Mouse (Mus musculus) hindbrain, embryonic 15.5 days (tissue): ENCODE results near the gene Tmem128. TPM values are rescaled to one million over a fixed set of nuclear protein-coding genes. Genes with fewer than 3 reads are reported as not detected.

Experiments used
- ATAC-seq: fragments of 200-750 bp; cut with Nextera tagmentation; 2 replicates; pipeline ENCODE4 v1.8.0; 2017; ENCODE audit warnings: low read depth, moderate number of reproducible peaks, moderate TSS enrichment; ENCODE audit not compliant: low FRiP score
- H3K27ac ChIP-seq: fragments of 300-500 bp; sonication (generic); replicated peaks from 2 replicates; pipeline ENCODE4 v1.5.1; 2015; ENCODE audit warnings: mild to moderate bottlenecking, inconsistent platforms
- H3K27me3 ChIP-seq: fragments of 300-500 bp; sonication (generic); 2 replicates; pipeline ENCODE4 v1.6.1; 2015; ENCODE audit warnings: control low read depth, inconsistent platforms
- H3K36me3 ChIP-seq: fragments of 300-500 bp; sonication (generic); 2 replicates; pipeline ENCODE4 v1.6.1; 2015; ENCODE audit warnings: control low read depth, inconsistent platforms
- H3K4me1 ChIP-seq: fragments of 300-500 bp; sonication (generic); replicated peaks from 2 replicates; pipeline ENCODE4 v1.6.1; 2015; ENCODE audit warnings: control low read depth, inconsistent platforms
- H3K4me2 ChIP-seq: fragments of 300-500 bp; sonication (generic); 2 replicates; pipeline ENCODE4 v1.6.1; 2015; ENCODE audit warnings: moderate library complexity, mild to moderate bottlenecking, inconsistent platforms
- H3K4me3 ChIP-seq: fragments of 300-500 bp; sonication (generic); 2 replicates; pipeline ENCODE4 v1.5.1; 2015; ENCODE audit warnings: mild to moderate bottlenecking, inconsistent platforms
- H3K9ac ChIP-seq: fragments of 300-500 bp; sonication (generic); 2 replicates; pipeline ENCODE4 v1.6.1; 2015; ENCODE audit warnings: inconsistent platforms
- H3K9me3 ChIP-seq: fragments of 300-500 bp; sonication (generic); 2 replicates; pipeline ENCODE4 v1.6.1; 2016; ENCODE audit warnings: control low read depth, inconsistent platforms
- WGBS: fragments of 180-500 bp; shearing (Covaris S2); methylation state at CpG from one replicate; pipeline ENCODE4 v1.1.7; 2015; 5-methylcytosine and 5-hydroxymethylcytosine counted together
- polyA plus RNA-seq: library from polyadenylated mRNA; unstranded; fragments of >200 nt; fragmentation: Nextera tagmentation; extraction: Ambion mirVana; gene quantifications from 2 replicates; pipeline ENCODE4 v1.2.1, GENCODE M21; 2015

Gene Tmem128
- polyA plus RNA-seq, 1 experiment from 2014 or later = 84.6 TPM

GRCm38 (mm10) chr5:38285724-38286123 lies 25.7 kb downstream of the Tmem128 start:
- no peaks in the 10 kb centered on the region for H3K27me3 ChIP-seq
- no peak for ATAC-seq
- no peak overlapping the region for H3K4me2 ChIP-seq
- no peak overlapping the region for H3K4me3 ChIP-seq
- 71% methylated on average over 9 of the region's 9 CpGs for WGBS
- no peaks in the 10 kb centered on the region for H3K36me3 ChIP-seq
- H3K27ac ChIP-seq = no peak overlapping the region
- H3K9ac ChIP-seq = no peak overlapping the region
- H3K4me1 ChIP-seq = no peaks in the 10 kb centered on the region
- no peaks in the 10 kb centered on the region for H3K9me3 ChIP-seq

DNA sequence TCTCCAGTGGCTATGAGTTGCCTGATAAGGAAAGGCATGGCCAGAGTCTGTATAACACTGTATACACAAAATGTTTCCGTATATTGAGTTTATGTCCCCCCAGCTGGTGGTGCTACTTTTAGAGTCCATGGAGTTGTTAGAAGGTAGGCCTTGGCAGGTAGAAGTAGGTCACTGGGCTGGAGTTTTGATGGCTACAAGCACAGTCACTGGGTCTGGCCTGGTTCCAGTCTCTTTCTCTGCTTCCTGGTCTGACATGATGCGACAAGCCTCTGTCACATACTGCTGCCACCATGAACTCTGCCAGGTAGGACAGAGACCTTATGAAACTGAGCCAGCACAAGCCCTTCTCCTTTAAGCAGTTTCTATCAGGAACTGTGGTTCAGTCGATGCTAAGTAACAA lies 28.5 kb downstream of the Tmem128 start:
- no peak for ATAC-seq
- no peaks in the 10 kb centered on the region for H3K9me3 ChIP-seq
- H3K4me1 ChIP-seq = no peaks in the 10 kb centered on the region
- H3K9ac ChIP-seq = no peak overlapping the region
- no peak overlapping the region for H3K4me3 ChIP-seq
- H3K27ac ChIP-seq = no peak overlapping the region
- WGBS = 92% methylated on average over 3 of the region's 3 CpGs
- H3K27me3 ChIP-seq = no peaks in the 10 kb centered on the region
- no peaks in the 10 kb centered on the region for H3K36me3 ChIP-seq
- no peak overlapping the region for H3K4me2 ChIP-seq

- H3K36me3 ChIP-seq = no peaks in the 10 kb centered on the region
- H3K27me3 ChIP-seq = no peaks in the 10 kb centered on the region
- H3K4me2 ChIP-seq = no peak overlapping the region
- WGBS = 89% methylated on average over 12 of the region's 12 CpGs
- ATAC-seq = no peak
- H3K4me3 ChIP-seq = no peak overlapping the region
- no peaks in the 10 kb centered on the region for H3K4me1 ChIP-seq
- no peak overlapping the region for H3K27ac ChIP-seq
- H3K9ac ChIP-seq = no peak overlapping the region
- H3K9me3 ChIP-seq = no peaks in the 10 kb centered on the region
These were observed 41.9 kb downstream of the Tmem128 start for GRCm38 (mm10) chr5:38301761-38302411.

DNA sequence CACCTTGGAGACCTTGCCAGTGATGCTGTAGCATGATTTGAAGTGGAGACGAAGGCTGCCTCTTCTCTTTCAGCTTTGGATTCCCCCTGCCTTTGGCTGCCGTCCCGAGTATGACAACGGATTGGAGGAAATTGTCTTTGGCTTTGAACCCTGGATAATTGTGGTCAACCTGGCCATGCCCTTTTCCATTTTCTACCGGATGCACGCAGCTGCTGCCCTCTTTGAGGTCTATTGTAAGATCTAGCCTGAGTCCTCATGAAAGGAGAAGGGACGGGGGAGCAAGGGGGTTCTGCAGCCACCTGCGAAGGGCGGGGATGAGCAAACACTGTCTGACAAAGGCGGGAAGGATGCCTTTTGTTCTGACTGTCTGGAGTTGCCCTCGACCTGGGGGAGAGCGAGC lies 42.7 kb downstream of the Tmem128 start:
- ATAC-seq = no peak
- no peak overlapping the region for H3K9ac ChIP-seq

DNA sequence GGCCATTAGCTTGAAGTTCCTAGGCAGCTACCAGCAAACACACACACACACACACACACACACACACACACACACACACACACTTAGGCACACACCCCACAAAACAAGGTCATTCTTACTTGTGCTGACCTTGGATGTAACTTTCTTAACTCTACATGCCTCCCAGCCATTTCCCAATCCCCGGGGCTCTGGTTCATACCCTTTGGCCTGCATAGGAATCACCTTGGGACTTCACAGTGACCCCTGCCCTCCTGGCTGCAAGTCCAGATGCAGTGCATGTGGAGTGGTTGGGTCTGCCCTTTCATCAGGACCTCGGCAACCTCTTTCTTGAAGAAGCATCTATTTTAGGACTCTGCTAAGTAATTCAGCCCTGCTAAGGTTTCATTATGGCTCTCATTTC lies 45.3 kb downstream of the Tmem128 start:
- H3K4me2 ChIP-seq = no peak overlapping the region
- H3K36me3 ChIP-seq = no peaks in the 10 kb centered on the region
- ATAC-seq = no peak
- WGBS = 91% methylated on average over 2 of the region's 2 CpGs
- H3K9ac ChIP-seq = no peak overlapping the region
- H3K27ac ChIP-seq = no peak overlapping the region
- H3K9me3 ChIP-seq = no peaks in the 10 kb centered on the region
- no peak overlapping the region for H3K4me3 ChIP-seq
- no peaks in the 10 kb centered on the region for H3K27me3 ChIP-seq
- no peaks in the 10 kb centered on the region for H3K4me1 ChIP-seq

More for the DNA sequence above, 42.7 kb downstream of the Tmem128 start:
- H3K4me2 ChIP-seq = no peak overlapping the region
- H3K4me3 ChIP-seq = no peak overlapping the region
- no peak overlapping the region for H3K27ac ChIP-seq
- H3K4me1 ChIP-seq = no peaks in the 10 kb centered on the region
- WGBS = 14% methylated on average over 12 of the region's 12 CpGs
- H3K27me3 ChIP-seq = no peaks in the 10 kb centered on the region
- H3K36me3 ChIP-seq = no peaks in the 10 kb centered on the region
- no peaks in the 10 kb centered on the region for H3K9me3 ChIP-seq

DNA sequence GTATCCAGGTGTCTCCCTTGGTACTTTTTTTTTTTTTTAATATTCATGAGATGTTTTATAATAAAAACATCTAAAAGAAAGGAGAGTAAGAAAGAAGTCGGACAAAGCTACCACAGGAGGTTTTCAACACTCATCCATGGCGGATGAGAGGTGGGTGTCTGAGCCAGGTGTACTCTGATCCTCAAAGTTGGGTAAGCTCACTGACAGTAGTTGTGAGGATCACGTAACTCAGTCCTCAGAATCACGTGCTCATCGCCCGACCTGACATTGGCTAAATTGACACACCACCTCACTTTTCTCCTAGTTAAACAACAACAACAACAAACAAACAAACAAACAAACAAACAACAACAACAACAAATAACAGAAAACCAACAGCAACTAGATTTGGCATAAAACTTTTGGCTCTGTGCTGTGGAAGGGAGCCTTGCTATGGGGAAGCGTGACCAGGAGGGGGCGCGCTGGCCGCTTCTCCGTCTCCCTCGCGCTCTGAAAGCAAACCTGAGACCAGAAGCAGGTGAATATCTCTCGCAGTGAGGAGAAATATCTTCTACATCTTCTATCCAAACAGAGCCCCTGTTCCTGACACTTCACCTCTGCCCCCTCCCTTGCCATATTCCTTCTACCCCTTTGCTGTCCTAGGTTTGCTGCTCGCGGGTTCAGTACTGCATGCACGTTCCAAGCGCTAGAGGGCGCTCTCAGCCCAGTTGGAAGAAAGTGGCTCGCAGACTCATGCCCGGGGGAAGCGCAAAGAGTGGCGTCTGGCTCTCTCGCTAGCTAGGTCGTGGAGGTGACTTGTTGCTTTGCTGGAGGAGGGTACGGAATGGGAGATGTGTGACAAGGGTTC lies 47.5 kb downstream of the Tmem128 start:
- H3K36me3 ChIP-seq = no peaks in the 10 kb centered on the region
- peak; percentile 89 for ATAC-seq
- H3K4me1 ChIP-seq = no peaks in the 10 kb centered on the region
- H3K4me3 ChIP-seq = peak overlapping the region; percentile 42
- peak overlapping the region; percentile 77 for H3K4me2 ChIP-seq
- WGBS = 10% methylated on average over 26 of the region's 26 CpGs
- H3K27me3 ChIP-seq = no peaks in the 10 kb centered on the region
- no peaks in the 10 kb centered on the region for H3K9me3 ChIP-seq
- H3K27ac ChIP-seq = no peak overlapping the region
- peak overlapping the region; percentile 46 for H3K9ac ChIP-seq

- H3K27ac ChIP-seq = no peak overlapping the region
- no peaks in the 10 kb centered on the region for H3K9me3 ChIP-seq
- no peaks in the 10 kb centered on the region for H3K4me1 ChIP-seq
- no peaks in the 10 kb centered on the region for H3K27me3 ChIP-seq
- WGBS = 62% methylated on average over 5 of the region's 5 CpGs
- H3K9ac ChIP-seq = no peak overlapping the region
- no peak overlapping the region for H3K4me3 ChIP-seq
- H3K4me2 ChIP-seq = no peak overlapping the region
- no peaks in the 10 kb centered on the region for H3K36me3 ChIP-seq
- ATAC-seq = 0 out of 2 replicates have a peak, but pooled peaks have one; percentile 52
These were observed 48.9 kb downstream of the Tmem128 start for GRCm38 (mm10) chr5:38308873-38309272.

DNA sequence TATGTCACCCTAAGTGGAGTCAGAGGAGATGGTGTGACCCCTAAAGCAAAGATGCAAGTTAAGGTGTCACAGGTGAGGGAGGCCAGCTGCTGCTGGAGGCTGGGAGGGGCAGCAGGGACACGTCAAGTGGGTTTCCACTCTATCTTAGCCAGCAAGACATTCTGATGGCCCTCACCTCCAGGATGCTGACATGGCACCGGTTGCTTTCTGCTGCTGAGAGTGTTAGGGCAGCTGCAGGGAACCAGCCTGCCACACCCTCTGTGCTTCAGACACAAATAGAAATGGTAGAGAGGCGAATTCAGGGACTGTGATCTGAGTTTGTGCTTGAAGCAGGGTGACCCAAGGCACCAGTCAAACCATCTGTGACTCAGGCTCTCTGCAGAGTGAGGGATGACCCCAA lies 49.8 kb downstream of the Tmem128 start:
- Histone ChIP-seq H3K9ac (no peak overlapping the region), H3K9me3 (no peaks in the 10 kb centered on the region), H3K4me1 (no peaks in the 10 kb centered on the region), H3K4me2 (no peak overlapping the region), H3K4me3 (no peak overlapping the region), H3K27ac (no peak overlapping the region), H3K36me3 (no peaks in the 10 kb centered on the region), H3K27me3 (no peaks in the 10 kb centered on the region)
- ATAC-seq = no peak
- 72% methylated on average over 3 of the region's 3 CpGs for WGBS

Other genes with a start within 250 kb of the Tmem128 start
- 35.3 and 37.8 TPM in 2 replicates for gene Stx18, start 221.4 kb upstream of the Tmem128 start, polyA plus RNA-seq
- gene Nsg1, start 100.3 kb upstream of the Tmem128 start, polyA plus RNA-seq = 1,299 and 1,422 TPM in 2 replicates
- 18.1 and 20.5 TPM in 2 replicates for gene Zbtb49, start 39.7 kb upstream of the Tmem128 start, polyA plus RNA-seq
- 40.5 and 43.1 TPM in 2 replicates for gene Lyar, start 39.7 kb upstream of the Tmem128 start, polyA plus RNA-seq
- gene Otop1, start 15.8 kb downstream of the Tmem128 start, polyA plus RNA-seq = 0.05 and 0.12 TPM in 2 replicates
- gene Drd5, start 59.2 kb downstream of the Tmem128 start, polyA plus RNA-seq = 0.59 and 0.73 TPM in 2 replicates
- gene Slc2a9, start 243.0 kb downstream of the Tmem128 start, polyA plus RNA-seq = 0.49 and 0.60 TPM in 2 replicates